Mouse (Mus musculus) CH12.LX (cell line): ENCODE results near the gene Cit. TPM values are rescaled to one million over a fixed set of nuclear protein-coding genes. Genes with fewer than 3 reads are reported as not detected.
"Not testable (repeated sequence)": the region's sequence is repeated elsewhere in the genome, so short reads cannot be mapped to it uniquely, and the experiment has no call there.

Experiments
- DNase-seq: peaks from one replicate; pipeline ENCODE4 v3.0.0-alpha.2; 2013; ENCODE audit errors: extremely low read depth
- H3K27ac ChIP-seq: 2 replicates; pipeline ENCODE4 v1.5.1; 2012; ENCODE audit warnings: low read depth, mild to moderate bottlenecking, control low read depth, moderate library complexity; ENCODE audit not compliant: insufficient read depth
- H3K27me3 ChIP-seq: replicated peaks from 2 replicates; pipeline ENCODE3; 2012; ENCODE audit warnings: inconsistent platforms
- H3K36me3 ChIP-seq, 2 experiments: replicated peaks in 1 of 2; 2 replicates each; pipeline versions ENCODE3 to v1.6.1; 2012; ENCODE audit warnings: inconsistent platforms in 1 of 2, low read length in 1 of 2, mild to moderate bottlenecking in 1 of 2, mixed read lengths in 1 of 2, moderate library complexity in 1 of 2; ENCODE audit not compliant: control insufficient read depth in 1 of 2, insufficient read depth in 1 of 2
- H3K4me1 ChIP-seq, 2 experiments: 2 replicates each; pipeline ENCODE4 v1.6.1; 2012; ENCODE audit warnings: inconsistent platforms in 1 of 2, moderate library complexity in 1 of 2; ENCODE audit not compliant: insufficient read depth in 2 of 2, control insufficient read depth in 1 of 2
- H3K4me2 ChIP-seq: 2 replicates; pipeline ENCODE4 v1.6.1; 2012; ENCODE audit warnings: low read depth, mild to moderate bottlenecking, control low read depth; ENCODE audit not compliant: poor library complexity, insufficient read depth, severe bottlenecking
- H3K4me3 ChIP-seq, 3 experiments: fragments of 150-350 bp in 1 of 3; sonication (generic) in 1 of 3; replicated peaks in 1 of 3; 2 replicates each; pipeline versions ENCODE3 to v1.5.1; 2011 to 2012; ENCODE audit warnings: low read depth in 2 of 3, low read length in 2 of 3, mild to moderate bottlenecking in 2 of 3, moderate library complexity in 2 of 3, control low read depth in 1 of 3, improper control_type of control experiment in 1 of 3, inconsistent platforms in 1 of 3, mixed read lengths in 1 of 3; ENCODE audit not compliant: poor library complexity in 1 of 3
- H3K79me2 ChIP-seq: replicated peaks from 2 replicates; pipeline ENCODE4 v1.6.1; 2012; ENCODE audit warnings: mild to moderate bottlenecking, moderate library complexity; ENCODE audit not compliant: control insufficient read depth, poor library complexity, insufficient read depth, severe bottlenecking; ENCODE audit errors: extremely low read depth
- H3K9ac ChIP-seq: 2 replicates; pipeline ENCODE4 v1.6.1; 2012; ENCODE audit warnings: low read depth, mild to moderate bottlenecking, control low read depth, moderate library complexity; ENCODE audit not compliant: insufficient read depth
- H3K9me3 ChIP-seq: replicated peaks from 2 replicates; pipeline ENCODE3; 2012; ENCODE audit warnings: low read length, inconsistent platforms, mixed read lengths
- BHLHE40 ChIP-seq: IDR thresholded peaks from 2 replicates; pipeline ENCODE4 v1.6.1; 2011; ENCODE audit warnings: mild to moderate bottlenecking, low read depth, low read length, improper control_type of control experiment
- CHD1 ChIP-seq: IDR thresholded peaks from 2 replicates; pipeline ENCODE4 v1.6.1; 2012; ENCODE audit warnings: low read depth, low read length, improper control_type of control experiment, inconsistent platforms
- CTCF ChIP-seq, 2 experiments: IDR thresholded peaks in 1 of 2; conservative IDR thresholded peaks in 1 of 2; 2 replicates each; pipeline ENCODE4 v1.5.1; 2011 to 2012; ENCODE audit warnings: low read depth in 2 of 2, low read length in 2 of 2, improper control_type of control experiment in 1 of 2, inconsistent platforms in 1 of 2, mild to moderate bottlenecking in 1 of 2, moderate library complexity in 1 of 2
- ETS1 ChIP-seq: conservative IDR thresholded peaks from 2 replicates; pipeline ENCODE4 v1.6.1; 2012; ENCODE audit warnings: low read depth, mild to moderate bottlenecking, inconsistent platforms, low read length, improper control_type of control experiment, moderate library complexity
- GABPA ChIP-seq: IDR thresholded peaks from 2 replicates; pipeline ENCODE4 v1.6.1; 2012; ENCODE audit warnings: low read depth, low read length, improper control_type of control experiment, inconsistent platforms; ENCODE audit not compliant: insufficient replicate concordance
- HCFC1 ChIP-seq: IDR thresholded peaks from 2 replicates; pipeline ENCODE4 v1.6.1; 2012; ENCODE audit warnings: low read depth, mild to moderate bottlenecking, inconsistent platforms, low read length, improper control_type of control experiment
- IRF4 ChIP-seq: IDR thresholded peaks from 2 replicates; pipeline ENCODE4 v1.6.1; 2014; ENCODE audit warnings: low read depth, mild to moderate bottlenecking, inconsistent platforms, low read length, improper control_type of control experiment
- JUN ChIP-seq: IDR thresholded peaks from 2 replicates; pipeline ENCODE4 v1.6.1; 2011; ENCODE audit warnings: low read depth, mild to moderate bottlenecking, low read length, improper control_type of control experiment, moderate library complexity; ENCODE audit not compliant: insufficient read depth
- JUND ChIP-seq: conservative IDR thresholded peaks from 2 replicates; pipeline ENCODE4 v1.6.1; 2011; ENCODE audit warnings: low read depth, low read length, improper control_type of control experiment
- MAFK ChIP-seq: IDR thresholded peaks from 2 replicates; pipeline ENCODE4 v1.6.1; 2011; ENCODE audit warnings: low read length, improper control_type of control experiment; ENCODE audit not compliant: insufficient replicate concordance
- MAZ ChIP-seq: IDR thresholded peaks from 2 replicates; pipeline ENCODE4 v1.6.1; 2012; ENCODE audit warnings: low read depth, mild to moderate bottlenecking, inconsistent platforms, low read length, improper control_type of control experiment, moderate library complexity
- MEF2A ChIP-seq: IDR thresholded peaks from 2 replicates; pipeline ENCODE4 v1.6.1; 2014; ENCODE audit warnings: low read depth, mild to moderate bottlenecking, inconsistent platforms, low read length, improper control_type of control experiment, borderline replicate concordance
- MYC ChIP-seq: IDR thresholded peaks from 2 replicates; pipeline ENCODE4 v1.6.1; 2011; ENCODE audit warnings: low read depth, mild to moderate bottlenecking, improper control_type of control experiment, low read length
- NELFE ChIP-seq: IDR thresholded peaks from 2 replicates; pipeline ENCODE4 v1.6.1; 2011; ENCODE audit warnings: low read depth, low read length, improper control_type of control experiment
- NRF1 ChIP-seq: IDR thresholded peaks from 2 replicates; pipeline ENCODE4 v1.6.1; 2014; ENCODE audit warnings: low read depth, mild to moderate bottlenecking, inconsistent platforms, low read length, improper control_type of control experiment, moderate library complexity
- PAX5 ChIP-seq: IDR thresholded peaks from 2 replicates; pipeline ENCODE4 v1.6.1; 2012; ENCODE audit warnings: low read length, inconsistent platforms, mixed read lengths
- POLR2AphosphoS2 ChIP-seq: IDR thresholded peaks from 2 replicates; pipeline ENCODE4 v1.6.1; 2011; ENCODE audit warnings: low read depth, low read length, improper control_type of control experiment
- RAD21 ChIP-seq: IDR thresholded peaks from 2 replicates; pipeline ENCODE4 v1.6.1; 2011; ENCODE audit warnings: low read depth, mild to moderate bottlenecking, low read length, improper control_type of control experiment, moderate library complexity
- RCOR1 ChIP-seq: conservative IDR thresholded peaks from 2 replicates; pipeline ENCODE4 v1.6.1; 2012; ENCODE audit warnings: low read depth, mild to moderate bottlenecking, inconsistent platforms, low read length, improper control_type of control experiment
- SIN3A ChIP-seq: IDR thresholded peaks from 2 replicates; pipeline ENCODE4 v1.6.1; 2012; ENCODE audit warnings: low read length, improper control_type of control experiment, inconsistent platforms
- SMC3 ChIP-seq: IDR thresholded peaks from 2 replicates; pipeline ENCODE4 v1.6.1; 2011; ENCODE audit warnings: low read depth, low read length, improper control_type of control experiment
- TCF12 ChIP-seq: IDR thresholded peaks from 2 replicates; pipeline ENCODE4 v1.6.1; 2014; ENCODE audit warnings: low read depth, mild to moderate bottlenecking, inconsistent platforms, low read length, improper control_type of control experiment
- UBTF ChIP-seq: IDR thresholded peaks from 2 replicates; pipeline ENCODE4 v1.6.1; 2012; ENCODE audit warnings: low read depth, mild to moderate bottlenecking, inconsistent platforms, low read length, improper control_type of control experiment, moderate library complexity
- USF2 ChIP-seq: conservative IDR thresholded peaks from 2 replicates; pipeline ENCODE4 v1.6.1; 2011; ENCODE audit warnings: low read depth, low read length, improper control_type of control experiment
- ZC3H11A ChIP-seq: IDR thresholded peaks from 2 replicates; pipeline ENCODE4 v1.6.1; 2012; ENCODE audit warnings: low read depth, mild to moderate bottlenecking, inconsistent platforms, low read length, improper control_type of control experiment
- ZMIZ1 ChIP-seq: IDR thresholded peaks from 2 replicates; pipeline ENCODE4 v1.6.1; 2012; ENCODE audit warnings: low read depth, mild to moderate bottlenecking, inconsistent platforms, low read length, improper control_type of control experiment
- ZNF384 ChIP-seq: IDR thresholded peaks from 2 replicates; pipeline ENCODE4 v1.6.1; 2012; ENCODE audit warnings: low read depth, low read length, improper control_type of control experiment, inconsistent platforms
- dilution Hi-C: fragments of 300-500 bp; cut with MboI; formaldehyde crosslinking; loops from 2 replicates; pipeline ENCODE4 v1.14.3; 2020; ENCODE audit warnings: low sequenced_read_pairs; ENCODE audit not compliant: extremely low pct_unique_long_range_greater_than_20kb, extremely low pct_ligation_motif_present
- in situ Hi-C: fragments of 300-500 bp; cut with MboI; formaldehyde crosslinking; loops from 3 replicates; pipeline ENCODE4 v1.14.3; 2019; ENCODE audit warnings: low sequenced_read_pairs, low pct_ligation_motif_present, low pct_unique_long_range_greater_than_20kb, mixed read lengths
- polyA plus RNA-seq: library from polyadenylated mRNA; unstranded; fragments of >175 nt; gene quantifications from 2 replicates; pipeline ENCODE4 v1.2.1, GENCODE M21; 2012; ENCODE audit warnings: low read depth; ENCODE audit not compliant: insufficient read length
- total RNA-seq, 2 experiments: library from RNA; depleted of rRNA; stranded (reverse); fragments of 300-350 nt in 1 of 2; fragments of >200 nt in 1 of 2; gene quantifications; 2 replicates each; pipeline ENCODE4 v1.2.3; 2012 to 2014

The Cit gene
- total and polyA plus RNA-seq, 3 experiments, result 7.0 to 24.9 (median 16.2) TPM

- no peaks in the 10 kb centered on the region for H3K27me3 ChIP-seq
- in situ Hi-C loops, result no loop called here
- H3K9me3 ChIP-seq, result peaks cover 5% of the 10 kb centered on the region
- H3K4me1 ChIP-seq, result no peaks in the 10 kb centered on the region
- H3K9ac ChIP-seq, result no peak overlapping the region
- no peaks in the 10 kb centered on the region for H3K79me2 ChIP-seq
- no peaks in the 10 kb centered on the region for H3K36me3 ChIP-seq
- no peak for TF ChIP-seq GABPA
- no peak for TF ChIP-seq BHLHE40
- TF ChIP-seq RAD21, result no peak
- TF ChIP-seq SMC3, result no peak
- no peak for TF ChIP-seq MAZ
- no peak for TF ChIP-seq RCOR1
- TF ChIP-seq MAFK, result no peak
- no peak for TF ChIP-seq JUND
- TF ChIP-seq MEF2A, result no peak
- no peak for TF ChIP-seq JUN
- no peak for TF ChIP-seq UBTF
- no peak for TF ChIP-seq HCFC1
- no peak for TF ChIP-seq NRF1
- TF ChIP-seq TCF12, result no peak
- no peak for TF ChIP-seq USF2
- TF ChIP-seq ZNF384, result no peak
- no peak for TF ChIP-seq IRF4
- no peak for TF ChIP-seq ETS1
- TF ChIP-seq ZC3H11A, result no peak
- DNase-seq, result no peak
- H3K27ac ChIP-seq, result no peak overlapping the region
- dilution Hi-C loops, result no loop called here
- H3K4me3 ChIP-seq, result no peak overlapping the region
- H3K4me2 ChIP-seq, result no peak overlapping the region
Measured at GRCm38 (mm10) chr5:115812262-115812661, 32.8 kb upstream of the Cit start.

GRCm38 (mm10) chr5:115817022-115817421 is 28.1 kb upstream of the Cit start:
- in situ Hi-C loops, result no loop called here

GRCm38 (mm10) chr5:115817655-115818054 is 27.4 kb upstream of the Cit start:
- H3K27me3 ChIP-seq, H3K9me3 ChIP-seq, H3K4me3 ChIP-seq, in situ Hi-C loops, H3K4me2 ChIP-seq, dilution Hi-C loops, DNase-seq, H3K4me1 ChIP-seq, H3K79me2 ChIP-seq, H3K36me3 ChIP-seq, H3K27ac ChIP-seq, H3K9ac ChIP-seq: not testable (repeated sequence)

More at GRCm38 (mm10) chr5:115817022-115817421, 28.1 kb upstream of the Cit start:
- no peak overlapping the region for H3K4me3 ChIP-seq
- H3K36me3 ChIP-seq, result no peaks in the 10 kb centered on the region
- H3K27me3 ChIP-seq, result no peaks in the 10 kb centered on the region
- dilution Hi-C loops, result no loop called here
- H3K27ac ChIP-seq, result no peak overlapping the region
- TF ChIP-seq UBTF (no peak), SMC3 (no peak), SIN3A (no peak), PAX5 (no peak), MYC (no peak), MEF2A (no peak), POLR2AphosphoS2 (no peak), ZMIZ1 (no peak), NELFE (no peak), USF2 (no peak), ZC3H11A (no peak), IRF4 (no peak), JUND (no peak), HCFC1 (no peak), CTCF (conservative IDR thresholded peaks at IDR 0.05 in 1 of 2, IDR thresholded peaks at IDR 0.05 in 1 of 2; ENCODE audit: low read depth in 2 of 2, low read length in 2 of 2) (no peak), ETS1 (no peak), CHD1 (no peak)
- TF ChIP-seq, all 38 proteins: peak for 0
- H3K9ac ChIP-seq, result no peak overlapping the region
- DNase-seq, result no peak
- H3K9me3 ChIP-seq, result no peaks in the 10 kb centered on the region
- no peak overlapping the region for H3K4me2 ChIP-seq
- H3K4me1 ChIP-seq, result no peaks in the 10 kb centered on the region
- H3K79me2 ChIP-seq, result no peaks in the 10 kb centered on the region
